ENCODE assay signal across 20 mouse cellular contexts in genomic region chr10:92791531-92791900, GRCm38 (mm10).
DNase-seq lines count a peak whose midpoint lies in the region; ATAC-seq and TF ChIP-seq lines count a peak whose summit lies in the region.
"Had no signal": no experiment of that assay in that cellular context is flagged by ENCODE, and none has a peak within 500 bp of the region (broad histone marks: within the 10 kb centered on the region; RNA-seq: fewer than 3 reads in every experiment).

No protein-coding gene starts in this region.

- 30% methylated on average over 9 of the region's 9 CpGs for WGBS in hindbrain, embryonic 11.5 days
- WGBS in hindbrain, embryonic 13.5 days, result 13% methylated on average over 9 of the region's 9 CpGs
- WGBS in forebrain, embryonic 12.5 days, result 22% methylated on average over 9 of the region's 9 CpGs
- 12% methylated on average over 9 of the region's 9 CpGs for WGBS in midbrain, embryonic 13.5 days

- no peaks in the 10 kb centered on the region for H3K27me3 ChIP-seq in hindbrain, embryonic 11.5 days (ENCODE audit: control insufficient read depth, insufficient read depth, low read length)
- no peaks in the 10 kb centered on the region for H3K27me3 ChIP-seq in hindbrain, embryonic 13.5 days
- no peaks in the 10 kb centered on the region for H3K27me3 ChIP-seq in forebrain, embryonic 12.5 days
- H3K27me3 ChIP-seq in midbrain, embryonic 13.5 days, result no peaks in the 10 kb centered on the region
- H3K27me3 ChIP-seq: embryonic facial prominence, embryonic 13.5 days; heart, embryonic 12.5 days; limb, embryonic 15.5 days had no signal

- H3K27ac ChIP-seq in hindbrain, embryonic 11.5 days (ENCODE audit: low read depth, low read length), result 0 out of 2 replicates have a peak overlapping the region, but pooled peaks have one; percentile 30
- H3K27ac ChIP-seq in hindbrain, embryonic 13.5 days, result no peak overlapping the region
- no peak overlapping the region for H3K27ac ChIP-seq in forebrain, embryonic 12.5 days
- peak overlapping the region; percentile 21; the same call in 1 of the 2 replicates for H3K27ac ChIP-seq in midbrain, embryonic 13.5 days
- H3K27ac ChIP-seq: embryonic facial prominence, embryonic 13.5 days; layer of hippocampus, adult 2 months; limb, embryonic 15.5 days had no signal

- peak; percentile 74 for ATAC-seq in hindbrain, embryonic 11.5 days (ENCODE audit: low FRiP score)
- ATAC-seq in hindbrain, embryonic 13.5 days (ENCODE audit: low FRiP score), result no peak
- no peak for ATAC-seq in forebrain, embryonic 12.5 days (ENCODE audit: low FRiP score)
- 0 out of 2 replicates have a peak, but pooled peaks have one; percentile 53 for ATAC-seq in midbrain, embryonic 13.5 days
- ATAC-seq: lung, postnatal 0 days had no signal

- H3K4me3 ChIP-seq in hindbrain, embryonic 11.5 days (ENCODE audit: low read depth, low read length), result no peak overlapping the region
- no peak overlapping the region for H3K4me3 ChIP-seq in hindbrain, embryonic 13.5 days
- H3K4me3 ChIP-seq in forebrain, embryonic 12.5 days (replicated peaks), result no peak overlapping the region
- no peak overlapping the region for H3K4me3 ChIP-seq in midbrain, embryonic 13.5 days (replicated peaks)
- H3K4me3 ChIP-seq: embryonic facial prominence, embryonic 13.5 days; heart, embryonic 12.5 days; layer of hippocampus, adult 2 months; limb, embryonic 15.5 days had no signal

- H3K4me2 ChIP-seq in hindbrain, embryonic 11.5 days (replicated peaks; ENCODE audit: low read depth, low read length), result no peak overlapping the region
- H3K4me2 ChIP-seq in hindbrain, embryonic 13.5 days, result no peak overlapping the region
- peak overlapping the region; percentile 26; the same call in 1 of the 2 replicates for H3K4me2 ChIP-seq in forebrain, embryonic 12.5 days
- H3K4me2 ChIP-seq in midbrain, embryonic 13.5 days (replicated peaks), result peak overlapping the region; percentile 25; the same call in 1 of the 2 replicates
- H3K4me2 ChIP-seq: embryonic facial prominence, embryonic 13.5 days; heart, embryonic 12.5 days; limb, embryonic 15.5 days had no signal

- H3K9ac ChIP-seq in hindbrain, embryonic 11.5 days (ENCODE audit: low read depth, low read length), result no peak overlapping the region
- H3K9ac ChIP-seq in hindbrain, embryonic 13.5 days, result no peak overlapping the region
- H3K9ac ChIP-seq in forebrain, embryonic 12.5 days, result no peak overlapping the region
- H3K9ac ChIP-seq in midbrain, embryonic 13.5 days (replicated peaks), result no peak overlapping the region
- H3K9ac ChIP-seq: embryonic facial prominence, embryonic 13.5 days; heart, embryonic 12.5 days; limb, embryonic 15.5 days had no signal

- no peaks in the 10 kb centered on the region for H3K9me3 ChIP-seq in hindbrain, embryonic 11.5 days (ENCODE audit: control insufficient read depth, low read length)
- no peaks in the 10 kb centered on the region for H3K9me3 ChIP-seq in hindbrain, embryonic 13.5 days
- no peaks in the 10 kb centered on the region for H3K9me3 ChIP-seq in forebrain, embryonic 12.5 days
- H3K9me3 ChIP-seq in midbrain, embryonic 13.5 days, result no peaks in the 10 kb centered on the region
- H3K9me3 ChIP-seq: embryonic facial prominence, embryonic 13.5 days; heart, embryonic 12.5 days; limb, embryonic 15.5 days had no signal

- TF ChIP-seq CTCF in brain, embryonic 14.5 days (IDR thresholded peaks at IDR 0.05; ENCODE audit: borderline replicate concordance, extremely low read depth, insufficient read depth, insufficient read length), result no peak

- H3K36me3 ChIP-seq in hindbrain, embryonic 11.5 days (ENCODE audit: control insufficient read depth, insufficient read depth, low read length), result no peaks in the 10 kb centered on the region
- H3K36me3 ChIP-seq in hindbrain, embryonic 13.5 days, result no peaks in the 10 kb centered on the region
- H3K36me3 ChIP-seq in forebrain, embryonic 12.5 days (replicated peaks), result no peaks in the 10 kb centered on the region
- H3K36me3 ChIP-seq in midbrain, embryonic 13.5 days, result no peaks in the 10 kb centered on the region
- H3K36me3 ChIP-seq: embryonic facial prominence, embryonic 13.5 days; heart, embryonic 12.5 days; limb, embryonic 15.5 days had no signal

- DNase-seq in hindbrain, embryonic 11.5 days (ENCODE audit: low spot score), result no peak
- DNase-seq in brain, embryonic 14.5 days (ENCODE audit: low read depth), result peak; percentile 70
- no peak for DNase-seq in c-Kit-positive CD71-positive TER-119-positive erythroid progenitor cells, embryonic 14.5 days (ENCODE audit: low spot score)
- no peak for DNase-seq in liver
- DNase-seq: adrenal gland, postnatal 36 days; cerebellum, adult 2 months; heart, postnatal 14 days; kidney, adult 11 months; kidney, postnatal 10 days; layer of hippocampus, postnatal 36 days; right cerebral cortex, postnatal 25 days; thymus, adult 2 months had no signal

- no peaks in the 10 kb centered on the region for H3K4me1 ChIP-seq in hindbrain, embryonic 11.5 days (replicated peaks; ENCODE audit: control insufficient read depth, insufficient read depth, low read length)
- peaks cover 24% of the 10 kb centered on the region; the same call in 1 of the 2 replicates for H3K4me1 ChIP-seq in hindbrain, embryonic 13.5 days (replicated peaks)
- H3K4me1 ChIP-seq in forebrain, embryonic 12.5 days, result peaks cover 28% of the 10 kb centered on the region
- peaks cover 25% of the 10 kb centered on the region for H3K4me1 ChIP-seq in midbrain, embryonic 13.5 days (replicated peaks)
- H3K4me1 ChIP-seq: embryonic facial prominence, embryonic 13.5 days; heart, embryonic 12.5 days; limb, embryonic 15.5 days had no signal

- no peak for TF ChIP-seq POLR2A in brain, embryonic 14.5 days (IDR thresholded peaks at IDR 0.05; ENCODE audit: borderline replicate concordance, extremely low read depth, insufficient read depth, insufficient read length, poor library complexity, severe bottlenecking)

Comparison
In these comparisons a context has a peak if more than half of its experiments do, and no peak if none do; other contexts are left out.
1. ATAC-seq: peak in hindbrain, embryonic 11.5 days (single experiment) and midbrain, embryonic 13.5 days (single experiment); none in hindbrain, embryonic 13.5 days (single experiment) and forebrain, embryonic 12.5 days (single experiment).
2. H3K27ac ChIP-seq: peak in hindbrain, embryonic 11.5 days (single experiment) and midbrain, embryonic 13.5 days (single experiment); none in hindbrain, embryonic 13.5 days (single experiment) and forebrain, embryonic 12.5 days (single experiment).
3. H3K4me2 ChIP-seq: peak in forebrain, embryonic 12.5 days (single experiment) and midbrain, embryonic 13.5 days (single experiment); none in hindbrain, embryonic 11.5 days (single experiment) and hindbrain, embryonic 13.5 days (single experiment).